Mouse (Mus musculus) myocyte (in vitro differentiated cells): ENCODE measurements around the gene Inafm1. TPM values are rescaled to one million over a fixed set of nuclear protein-coding genes. Genes with fewer than 3 reads are reported as not detected.

ENCODE experiments used
- polyA plus RNA-seq: library from polyadenylated mRNA; unstranded; fragments of >200 nt; fragmentation: generic; extraction: Trizol; gene quantifications from one replicate; pipeline ENCODE4 v1.2.1, GENCODE M21; 2012; ENCODE audit warnings: missing spikeins

Gene Inafm1
- polyA plus RNA-seq, 1 experiment: 12.1 TPM

Other genes starting within 250 kb of the Inafm1 start
- gene Bicra, start 225.7 kb downstream of the Inafm1 start, polyA plus RNA-seq: 6.6 TPM
- gene Zfp541, start 211.8 kb downstream of the Inafm1 start, polyA plus RNA-seq: not detected
- gene Napa, start 175.2 kb downstream of the Inafm1 start, polyA plus RNA-seq: 193 TPM
- 16.4 TPM for gene Kptn, start 153.7 kb downstream of the Inafm1 start, polyA plus RNA-seq
- gene Slc8a2, start 143.8 kb downstream of the Inafm1 start, polyA plus RNA-seq: 0.02 TPM
- gene Meis3, start 98.5 kb downstream of the Inafm1 start, polyA plus RNA-seq: 2.2 TPM
- 9.0 TPM for gene Dhx34, start 51.6 kb downstream of the Inafm1 start, polyA plus RNA-seq
- not detected for gene C5ar2, start 29.5 kb downstream of the Inafm1 start, polyA plus RNA-seq
- not detected for gene C5ar1, start 14.1 kb downstream of the Inafm1 start, polyA plus RNA-seq
- gene Ccdc9, start 13.2 kb upstream of the Inafm1 start, polyA plus RNA-seq: 48.4 TPM
- gene Bbc3, start 34.8 kb upstream of the Inafm1 start, polyA plus RNA-seq: 34.6 TPM
- gene Sae1, start 114.2 kb upstream of the Inafm1 start, polyA plus RNA-seq: 169 TPM
- gene Zc3h4, start 127.3 kb upstream of the Inafm1 start, polyA plus RNA-seq: 24.8 TPM
- gene Tmem160, start 179.2 kb upstream of the Inafm1 start, polyA plus RNA-seq: 131 TPM
- gene Npas1, start 204.1 kb upstream of the Inafm1 start, polyA plus RNA-seq: 0.18 TPM